In genomic region chr5:53852574-53852973, GRCm38 (mm10) we compare ENCODE assay signal across 23 mouse cellular contexts. TPM values are rescaled to one million over a fixed set of nuclear protein-coding genes. Genes with fewer than 3 reads are reported as not detected.
DNase-seq lines count a peak whose midpoint lies in the region; ATAC-seq and TF ChIP-seq lines count a peak whose summit lies in the region.
"Had no signal": no experiment of that assay in that cellular context is flagged by ENCODE, and none has a peak within 500 bp of the region (broad histone marks: within the 10 kb centered on the region; RNA-seq: fewer than 3 reads in every experiment).

No protein-coding gene starts in this region.

- no peak for TF ChIP-seq POLR2A in brain, embryonic 14.5 days (IDR thresholded peaks at IDR 0.05; ENCODE audit: borderline replicate concordance, extremely low read depth, insufficient read depth, insufficient read length, poor library complexity, severe bottlenecking)

- no peak for TF ChIP-seq CTCF in brain, embryonic 14.5 days (IDR thresholded peaks at IDR 0.05; ENCODE audit: borderline replicate concordance, extremely low read depth, insufficient read depth, insufficient read length)

- no peaks in the 10 kb centered on the region for H3K27me3 ChIP-seq in forebrain, embryonic 13.5 days
- no peaks in the 10 kb centered on the region for H3K27me3 ChIP-seq in forebrain, embryonic 10.5 days (ENCODE audit: poor library complexity, severe bottlenecking)
- no peaks in the 10 kb centered on the region for H3K27me3 ChIP-seq in hindbrain, embryonic 15.5 days
- H3K27me3 ChIP-seq in hindbrain, embryonic 11.5 days (ENCODE audit: control insufficient read depth, insufficient read depth, low read length): no peaks in the 10 kb centered on the region
- H3K27me3 ChIP-seq in midbrain, embryonic 13.5 days: no peaks in the 10 kb centered on the region
- no peaks in the 10 kb centered on the region for H3K27me3 ChIP-seq in midbrain, embryonic 16.5 days (ENCODE audit: control insufficient read depth, insufficient read depth, low read depth, low read length)
- H3K27me3 ChIP-seq: embryonic facial prominence, embryonic 15.5 days; forebrain, embryonic 12.5 days; heart, embryonic 12.5 days; intestine, embryonic 15.5 days had no signal

- H3K36me3 ChIP-seq in forebrain, embryonic 13.5 days (ENCODE audit: poor library complexity, severe bottlenecking): peaks cover 13% of the 10 kb centered on the region
- H3K36me3 ChIP-seq in forebrain, embryonic 10.5 days (replicated peaks): peaks cover 27% of the 10 kb centered on the region
- peaks cover 14% of the 10 kb centered on the region for H3K36me3 ChIP-seq in hindbrain, embryonic 15.5 days
- H3K36me3 ChIP-seq in hindbrain, embryonic 11.5 days (ENCODE audit: control insufficient read depth, insufficient read depth, low read length): no peaks in the 10 kb centered on the region
- H3K36me3 ChIP-seq in midbrain, embryonic 13.5 days: peaks cover 12% of the 10 kb centered on the region
- H3K36me3 ChIP-seq in midbrain, embryonic 16.5 days (ENCODE audit: control insufficient read depth, insufficient read depth, low read length): peaks cover 7% of the 10 kb centered on the region; the same call in 1 of the 2 replicates
- H3K36me3 ChIP-seq: G1E; intestine, embryonic 15.5 days had no signal

- no peak for ATAC-seq in forebrain, embryonic 13.5 days
- 0 out of 2 replicates have a peak, but pooled peaks have one; percentile 59 for ATAC-seq in hindbrain, embryonic 15.5 days (ENCODE audit: low FRiP score, low read depth)
- ATAC-seq in hindbrain, embryonic 11.5 days (ENCODE audit: low FRiP score): no peak
- ATAC-seq in midbrain, embryonic 13.5 days: peak; percentile 34; the same call in 1 of the 2 replicates
- no peak for ATAC-seq in midbrain, embryonic 16.5 days
- ATAC-seq: CD4-positive, CD25-positive, alpha-beta regulatory T cell, adult 4 months; intestine, embryonic 15.5 days had no signal

- H3K4me1 ChIP-seq in forebrain, embryonic 13.5 days: peaks cover 12% of the 10 kb centered on the region; the same call in 1 of the 2 replicates
- H3K4me1 ChIP-seq in forebrain, embryonic 10.5 days: no peaks in the 10 kb centered on the region
- peaks cover 3% of the 10 kb centered on the region; the same call in 1 of the 2 replicates for H3K4me1 ChIP-seq in hindbrain, embryonic 15.5 days (replicated peaks)
- H3K4me1 ChIP-seq in hindbrain, embryonic 11.5 days (replicated peaks; ENCODE audit: control insufficient read depth, insufficient read depth, low read length): no peaks in the 10 kb centered on the region
- H3K4me1 ChIP-seq in midbrain, embryonic 13.5 days (replicated peaks): peaks cover 15% of the 10 kb centered on the region
- peaks cover 4% of the 10 kb centered on the region; the same call in 1 of the 2 replicates for H3K4me1 ChIP-seq in midbrain, embryonic 16.5 days (ENCODE audit: control insufficient read depth, insufficient read depth, low read length)
- H3K4me1 ChIP-seq: embryonic facial prominence, embryonic 15.5 days; intestine, embryonic 15.5 days had no signal

- H3K9me3 ChIP-seq in forebrain, embryonic 13.5 days (replicated peaks): no peaks in the 10 kb centered on the region
- no peaks in the 10 kb centered on the region for H3K9me3 ChIP-seq in forebrain, embryonic 10.5 days
- H3K9me3 ChIP-seq in hindbrain, embryonic 15.5 days: no peaks in the 10 kb centered on the region
- no peaks in the 10 kb centered on the region for H3K9me3 ChIP-seq in hindbrain, embryonic 11.5 days (ENCODE audit: control insufficient read depth, low read length)
- H3K9me3 ChIP-seq in midbrain, embryonic 13.5 days: no peaks in the 10 kb centered on the region
- no peaks in the 10 kb centered on the region for H3K9me3 ChIP-seq in midbrain, embryonic 16.5 days (replicated peaks; ENCODE audit: control insufficient read depth, low read length, poor library complexity, severe bottlenecking)
- H3K9me3 ChIP-seq: embryonic facial prominence, embryonic 15.5 days; forebrain, embryonic 12.5 days; G1E; heart, embryonic 12.5 days; intestine, embryonic 15.5 days had no signal

- DNase-seq in forebrain, embryonic 10.5 days (ENCODE audit: extremely low spot score, low spot score): no peak
- DNase-seq in hindbrain, embryonic 11.5 days (ENCODE audit: low spot score): no peak
- peak; percentile 41 for DNase-seq in brain, embryonic 14.5 days (ENCODE audit: low read depth)
- DNase-seq: adrenal gland, adult 8-10 months; adrenal gland, postnatal 36 days; B cell, adult 2 months; cerebellum, adult 11 months; cerebellum, adult 8-10 months; cerebellum, postnatal 14 days; embryo, embryonic 11 days; gastrocnemius, adult 2 months; gastrocnemius, postnatal 25 days had no signal

- H3K4me2 ChIP-seq in forebrain, embryonic 13.5 days: no peak overlapping the region
- H3K4me2 ChIP-seq in hindbrain, embryonic 15.5 days: no peak overlapping the region
- H3K4me2 ChIP-seq in hindbrain, embryonic 11.5 days (replicated peaks; ENCODE audit: low read depth, low read length): no peak overlapping the region
- no peak overlapping the region for H3K4me2 ChIP-seq in midbrain, embryonic 13.5 days (replicated peaks)
- H3K4me2 ChIP-seq in midbrain, embryonic 16.5 days (ENCODE audit: low read length): no peak overlapping the region
- H3K4me2 ChIP-seq: embryonic facial prominence, embryonic 15.5 days; forebrain, embryonic 12.5 days; heart, embryonic 12.5 days; intestine, embryonic 15.5 days had no signal

- H3K27ac ChIP-seq in forebrain, embryonic 13.5 days: peak overlapping the region; percentile 54
- H3K27ac ChIP-seq in forebrain, embryonic 10.5 days: no peak overlapping the region
- no peak overlapping the region for H3K27ac ChIP-seq in hindbrain, embryonic 15.5 days (replicated peaks)
- no peak overlapping the region for H3K27ac ChIP-seq in hindbrain, embryonic 11.5 days (ENCODE audit: low read depth, low read length)
- H3K27ac ChIP-seq in midbrain, embryonic 13.5 days: peak overlapping the region; percentile 52
- H3K27ac ChIP-seq in midbrain, embryonic 16.5 days (ENCODE audit: low read length): no peak overlapping the region
- H3K27ac ChIP-seq: embryonic facial prominence, embryonic 15.5 days; gastrocnemius, adult 2 months; intestine, embryonic 15.5 days had no signal

- H3K4me3 ChIP-seq in forebrain, embryonic 13.5 days: no peak overlapping the region
- H3K4me3 ChIP-seq in forebrain, embryonic 10.5 days: no peak overlapping the region
- no peak overlapping the region for H3K4me3 ChIP-seq in hindbrain, embryonic 15.5 days
- no peak overlapping the region for H3K4me3 ChIP-seq in hindbrain, embryonic 11.5 days (ENCODE audit: low read depth, low read length)
- no peak overlapping the region for H3K4me3 ChIP-seq in midbrain, embryonic 13.5 days (replicated peaks)
- H3K4me3 ChIP-seq in midbrain, embryonic 16.5 days (ENCODE audit: low read depth, low read length): no peak overlapping the region
- H3K4me3 ChIP-seq: embryonic facial prominence, embryonic 15.5 days; erythroblast, embryonic 14.5 days; forebrain, embryonic 12.5 days; gastrocnemius, adult 2 months; heart, embryonic 12.5 days; intestine, embryonic 15.5 days had no signal

- WGBS in forebrain, embryonic 13.5 days: 69% methylated on average over 5 of the region's 5 CpGs
- 89% methylated on average over 5 of the region's 5 CpGs for WGBS in forebrain, embryonic 10.5 days
- WGBS in hindbrain, embryonic 15.5 days: 47% methylated on average over 5 of the region's 5 CpGs
- 76% methylated on average over 5 of the region's 5 CpGs for WGBS in hindbrain, embryonic 11.5 days
- 56% methylated on average over 5 of the region's 5 CpGs for WGBS in midbrain, embryonic 13.5 days
- 55% methylated on average over 5 of the region's 5 CpGs for WGBS in midbrain, embryonic 16.5 days

- H3K9ac ChIP-seq in forebrain, embryonic 13.5 days: no peak overlapping the region
- H3K9ac ChIP-seq in hindbrain, embryonic 15.5 days: no peak overlapping the region
- H3K9ac ChIP-seq in hindbrain, embryonic 11.5 days (ENCODE audit: low read depth, low read length): no peak overlapping the region
- no peak overlapping the region for H3K9ac ChIP-seq in midbrain, embryonic 13.5 days (replicated peaks)
- H3K9ac ChIP-seq in midbrain, embryonic 16.5 days (ENCODE audit: low read depth, low read length): no peak overlapping the region
- H3K9ac ChIP-seq: embryonic facial prominence, embryonic 15.5 days; forebrain, embryonic 12.5 days; heart, embryonic 12.5 days; intestine, embryonic 15.5 days had no signal

RNA-seq across cellular contexts. Expression of gene Tbc1d19, which starts 43.2 kb away (rescaled TPM):
- polyA plus RNA-seq in forebrain, embryonic 13.5 days (2015; fragmentation: Nextera tagmentation; extraction: Ambion mirVana): 58.4 and 63.5 TPM in 2 replicates
- polyA plus RNA-seq in forebrain, embryonic 10.5 days (2016; fragmentation: Nextera tagmentation; extraction: Ambion mirVana): 50.7 and 53.9 TPM in 2 replicates
- polyA plus RNA-seq in hindbrain, embryonic 15.5 days (2015; fragmentation: Nextera tagmentation; extraction: Ambion mirVana): 72.8 and 74.4 TPM in 2 replicates
- polyA plus RNA-seq in hindbrain, embryonic 11.5 days (2014; fragmentation: Nextera tagmentation; extraction: Ambion mirVana): 65.3 and 70.1 TPM in 2 replicates
- 69.1 and 69.3 TPM in 2 replicates for polyA plus RNA-seq in midbrain, embryonic 13.5 days (2015; fragmentation: Nextera tagmentation; extraction: Ambion mirVana)
- 71.6 and 77.9 TPM in 2 replicates for polyA plus RNA-seq in midbrain, embryonic 16.5 days (2015; fragmentation: Nextera tagmentation; extraction: Ambion mirVana)
- 64.1 and 65.6 TPM in 2 replicates for polyA plus RNA-seq in brain, embryonic 14.5 days (2012; rRNA removed)

Comparison
In these comparisons a context has a peak if more than half of its experiments do, and no peak if none do; other contexts are left out.
1. ATAC-seq: peak in hindbrain, embryonic 15.5 days (single experiment) and midbrain, embryonic 13.5 days (single experiment); none in forebrain, embryonic 13.5 days (single experiment), hindbrain, embryonic 11.5 days (single experiment) and midbrain, embryonic 16.5 days (single experiment).
2. H3K27ac ChIP-seq: peak in forebrain, embryonic 13.5 days (single experiment) and midbrain, embryonic 13.5 days (single experiment); none in forebrain, embryonic 10.5 days (single experiment), hindbrain, embryonic 15.5 days (single experiment), hindbrain, embryonic 11.5 days (single experiment) and midbrain, embryonic 16.5 days (single experiment).